Mouse (Mus musculus) left cerebral cortex, adult 9 months (tissue): ENCODE measurements at regions not wholly inside any gene's neighbourhood (a gene's known extent, or its start where the extent isn't known, plus 50 kb on each side); places are given as distances from the start of the nearest gene placed in this dataset.
"Not testable (repeated sequence)": the region's sequence is repeated elsewhere in the genome, so short reads cannot be mapped to it uniquely, and the experiment has no call there.

Experiments
- DNase-seq, 2 experiments: peaks; one replicate each; pipeline ENCODE4 v3.0.0; 2022; ENCODE audit warnings: low spot score in 2 of 2

- no peak for DNase-seq
Observed at GRCm38 (mm10) chr13:58663316-58663715, 52.6 kb upstream of the Slc28a3 start.

DNA sequence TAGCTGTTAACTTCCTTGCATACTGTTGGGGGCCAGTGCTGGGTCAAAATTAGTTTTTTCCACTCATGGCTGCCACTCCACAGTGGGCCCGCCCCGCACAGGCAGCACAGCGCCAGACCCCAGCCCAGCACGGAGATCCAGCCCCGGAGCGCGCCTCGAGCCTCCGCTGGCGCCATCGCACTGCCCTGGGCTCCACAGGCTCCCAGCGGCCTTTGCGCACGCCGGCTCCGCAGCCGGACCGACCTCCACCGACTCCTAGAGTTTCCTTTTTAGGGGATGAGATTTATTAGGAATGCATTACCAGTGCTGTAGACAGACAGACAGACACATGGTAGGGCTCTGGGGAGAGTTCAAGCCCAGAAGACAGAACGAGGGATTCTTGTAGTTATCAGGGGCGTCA is 58.0 kb upstream of the Slc28a3 start:
- no peak for DNase-seq

- DNase-seq, result no peak
Observed at GRCm38 (mm10) chr13:58670206-58670605, 59.5 kb upstream of the Slc28a3 start.

DNA sequence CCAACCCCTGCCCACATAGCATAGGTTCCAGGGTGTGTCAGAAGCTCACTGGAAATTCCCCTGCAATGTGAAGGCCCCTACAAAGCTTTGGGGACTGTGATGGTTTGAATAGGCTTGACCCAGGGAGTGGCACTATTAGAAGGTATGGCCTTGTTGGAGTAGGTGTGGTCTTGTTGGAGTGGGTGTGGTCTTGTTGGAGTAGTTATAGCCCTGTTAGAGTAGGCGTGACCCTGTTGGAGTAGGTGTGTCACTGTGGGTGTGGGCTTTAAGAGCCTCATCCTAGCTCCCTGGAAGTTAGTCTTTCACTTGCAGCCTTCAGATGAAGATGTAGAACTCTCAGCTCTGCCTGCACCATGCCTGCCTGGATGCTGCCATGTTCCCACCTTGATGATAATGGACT is 64.9 kb upstream of the Slc28a3 start:
- DNase-seq, result not testable (repeated sequence)

GRCm38 (mm10) chr13:58677521-58677920 is 66.8 kb upstream of the Slc28a3 start:
- no peak for DNase-seq

- DNase-seq, result no peak
Observed at GRCm38 (mm10) chr13:58679663-58680062, 69.0 kb upstream of the Slc28a3 start.

- no peak for DNase-seq
Observed at GRCm38 (mm10) chr13:58686822-58687221, 76.1 kb upstream of the Slc28a3 start.

DNA sequence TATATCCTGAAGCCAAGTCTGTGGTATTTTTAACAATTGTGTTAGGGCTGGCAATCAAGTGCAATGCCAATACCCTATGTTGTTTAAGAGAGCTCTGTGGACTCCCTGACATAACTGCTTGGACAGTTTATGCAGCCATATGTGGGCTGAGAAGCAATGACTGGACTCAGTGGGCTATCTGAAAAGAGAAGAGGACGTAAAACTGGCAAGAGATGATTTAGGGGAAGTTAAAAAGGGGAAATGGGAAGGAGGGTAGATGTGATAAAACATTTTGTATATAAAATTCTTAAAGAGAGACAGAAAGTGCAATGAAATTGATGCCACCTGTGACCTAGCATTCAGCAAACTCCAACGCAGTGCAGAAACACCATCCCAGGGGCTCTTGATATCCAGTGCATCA is 76.9 kb upstream of the Slc28a3 start:
- no peak for DNase-seq

GRCm38 (mm10) chr13:58688249-58688648 is 77.6 kb upstream of the Slc28a3 start:
- DNase-seq, result no peak

DNA sequence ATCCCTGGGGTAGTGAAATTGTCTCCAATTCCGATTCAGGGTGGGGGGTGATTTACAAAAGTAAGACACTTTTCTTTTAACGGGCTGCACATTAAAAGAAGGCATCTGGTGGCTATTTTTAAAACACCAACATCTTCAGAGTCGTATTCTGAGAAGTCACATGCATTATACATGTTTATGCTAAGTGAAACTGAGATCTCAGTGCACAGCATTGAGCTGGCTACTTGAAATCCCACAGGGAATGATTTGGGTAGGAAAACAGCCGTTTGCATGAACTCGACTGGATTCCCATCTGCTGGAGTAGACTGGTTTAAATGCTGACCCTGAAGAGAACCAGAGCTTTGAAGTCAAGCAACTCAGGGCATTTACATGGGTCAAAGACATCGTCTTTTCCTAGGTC is 84.0 kb upstream of the Slc28a3 start:
- DNase-seq, result no peak

- DNase-seq, result no peak
Observed at GRCm38 (mm10) chr13:58695964-58696363, 85.3 kb upstream of the Slc28a3 start.

- DNase-seq, result no peak
Observed at GRCm38 (mm10) chr13:58700021-58700420, 89.3 kb upstream of the Slc28a3 start.

DNA sequence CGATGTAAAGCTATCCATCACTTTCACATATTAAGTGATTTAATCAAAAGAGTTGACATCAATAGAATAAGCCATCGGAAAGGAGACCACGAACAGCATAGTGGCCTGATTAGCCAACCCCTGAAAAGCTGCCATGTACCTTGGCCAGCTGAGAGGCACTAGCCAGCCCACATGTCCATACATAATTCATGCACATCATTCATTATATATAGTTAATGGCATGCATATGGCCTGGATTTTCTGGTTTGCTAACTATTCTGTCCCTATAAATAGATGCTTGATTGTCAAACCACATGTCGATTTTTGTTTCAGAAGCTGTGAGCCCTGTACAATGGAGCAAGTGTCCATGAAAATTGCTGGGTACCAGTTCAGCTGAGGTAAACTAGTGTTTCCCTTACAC is 93.5 kb upstream of the Slc28a3 start:
- DNase-seq, result no peak

- DNase-seq, result no peak
Observed at GRCm38 (mm10) chr13:58716584-58716983, 89.8 kb upstream of the Ntrk2 start.

DNA sequence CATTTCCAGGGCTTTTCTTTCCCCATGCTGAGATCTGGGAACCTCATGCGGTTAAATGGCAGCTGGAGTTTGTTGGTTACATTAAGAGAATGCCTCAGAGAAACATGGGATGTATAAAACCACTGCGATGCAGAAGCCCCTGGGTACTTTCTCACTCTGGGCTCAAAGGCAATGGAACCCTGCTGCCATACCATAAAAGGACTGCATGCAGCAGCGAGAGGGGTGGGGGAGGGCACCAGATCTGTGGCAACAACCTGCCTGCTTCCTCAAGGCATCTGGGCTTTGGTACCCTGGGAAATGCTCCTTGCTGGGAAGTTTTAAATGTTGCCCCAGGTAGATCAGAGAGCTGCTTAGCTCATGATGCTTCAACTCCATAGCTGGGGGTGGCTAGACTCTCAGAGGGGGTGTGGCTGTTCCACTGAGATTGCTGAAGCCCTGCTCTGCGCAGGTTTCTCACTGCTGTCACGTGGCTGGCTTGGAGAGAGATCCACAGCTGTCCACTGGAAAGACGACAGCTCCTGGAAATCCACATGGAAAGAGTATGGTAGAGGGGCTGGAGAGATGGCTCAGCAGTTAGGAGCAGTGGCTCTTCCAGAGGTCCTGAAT is 75.8 kb upstream of the Ntrk2 start:
- no peak for DNase-seq

GRCm38 (mm10) chr13:58732776-58733175 is 73.6 kb upstream of the Ntrk2 start:
- DNase-seq, result no peak

- DNase-seq, result no peak
Observed at GRCm38 (mm10) chr13:58733615-58734014, 72.8 kb upstream of the Ntrk2 start.

- DNase-seq, result no peak
Observed at GRCm38 (mm10) chr13:58735577-58735976, 70.8 kb upstream of the Ntrk2 start.

GRCm38 (mm10) chr13:58740731-58741130 is 65.6 kb upstream of the Ntrk2 start:
- no peak for DNase-seq

DNA sequence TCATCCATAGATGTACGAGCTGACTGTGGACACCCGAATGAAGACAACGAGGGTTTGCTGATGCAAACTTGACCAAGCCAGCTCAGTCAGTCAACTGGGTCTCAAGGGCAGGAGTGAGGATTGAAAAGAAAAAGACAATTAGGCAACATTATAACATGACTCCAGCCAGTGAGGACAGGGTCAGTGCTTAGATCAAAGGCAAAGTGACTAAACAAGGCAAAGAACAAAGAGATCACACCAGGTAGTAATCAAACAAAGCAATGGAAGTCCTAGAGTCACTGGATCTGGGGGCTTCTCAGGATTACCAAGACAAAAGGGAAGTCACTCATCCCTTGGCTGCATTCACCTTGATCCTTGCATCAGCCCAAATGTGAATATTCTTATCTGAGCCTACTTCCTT is 60.3 kb upstream of the Ntrk2 start:
- DNase-seq, result no peak

- peak in 1 of 2 experiments; percentile 10 for DNase-seq
Observed at GRCm38 (mm10) chr13:58747685-58748084, 58.7 kb upstream of the Ntrk2 start.

DNA sequence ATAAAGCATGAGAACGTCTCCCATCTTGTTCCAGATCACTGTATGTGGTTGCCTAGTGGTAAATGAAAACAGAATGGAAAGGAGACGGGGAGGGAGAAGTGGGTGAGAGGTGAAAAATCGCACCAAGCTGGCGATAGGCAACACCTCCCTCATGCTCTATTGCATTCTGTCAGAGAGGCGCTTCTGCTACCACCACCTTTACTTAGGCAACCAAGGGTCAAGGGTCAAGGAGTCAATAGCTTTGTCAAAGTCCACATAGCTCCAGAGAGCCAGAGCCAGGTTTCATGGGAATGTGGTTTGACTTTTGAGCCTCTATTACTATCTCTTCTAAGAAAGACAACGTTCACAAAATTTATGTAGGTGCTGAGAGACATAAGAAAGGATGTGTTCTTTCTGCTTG is 50.2 kb upstream of the Ntrk2 start:
- no peak for DNase-seq
